Mouse (Mus musculus) layer of hippocampus, adult 2 months (tissue): ENCODE measurements around the gene Prss38. TPM values are rescaled to one million over a fixed set of nuclear protein-coding genes. Genes with fewer than 3 reads are reported as not detected.
"Not testable (repeated sequence)": the region's sequence is repeated elsewhere in the genome, so short reads cannot be mapped to it uniquely, and the experiment has no call there.

ENCODE experiments used
- DNase-seq, 2 experiments: peaks; one replicate each; pipeline ENCODE4 v3.0.0; 2022; ENCODE audit warnings: low spot score in 2 of 2
- H3K27ac ChIP-seq: fragments of 200-600 bp; 2 replicates; pipeline ENCODE4 v1.8.1; 2022
- H3K4me3 ChIP-seq: fragments of 200-600 bp; 2 replicates; pipeline ENCODE4 v1.8.1; 2022; ENCODE audit warnings: mild to moderate bottlenecking
- CTCF ChIP-seq: fragments of 200-600 bp; conservative IDR thresholded peaks from 2 replicates; pipeline ENCODE4 v1.8.1; 2022; ENCODE audit warnings: antibody characterized with exemption, mild to moderate bottlenecking, moderate library complexity
- total RNA-seq, 2 experiments: library from RNA; stranded (reverse); gene quantifications; 2 replicates each; pipeline ENCODE4 v1.2.3; 2021

Prss38 gene
- total RNA-seq, 2 experiments from 2014 or later: not detected

DNA sequence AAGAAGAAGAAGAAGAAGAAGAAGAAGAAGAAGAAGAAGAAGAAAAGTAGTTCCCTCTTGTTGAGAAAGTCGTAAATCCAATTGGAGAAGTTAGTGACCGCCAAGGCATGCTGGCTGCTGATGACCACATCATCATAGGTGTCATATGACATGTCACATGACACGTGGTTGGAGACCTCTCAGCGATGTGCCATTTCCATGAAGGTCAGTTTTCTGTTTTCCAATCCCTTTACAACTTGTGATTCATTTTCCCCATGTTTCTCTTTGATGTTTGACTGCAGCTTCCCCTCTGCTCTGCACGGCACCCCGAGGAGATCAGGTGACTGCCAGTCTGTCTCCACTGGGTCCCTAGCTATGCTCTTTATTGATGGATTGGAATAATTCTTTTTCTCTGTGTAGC, 16.8 kb upstream of the Prss38 start:
- no peak for DNase-seq
- TF ChIP-seq CTCF: no peak
- H3K27ac ChIP-seq: no peak overlapping the region
- no peak overlapping the region for H3K4me3 ChIP-seq

DNA sequence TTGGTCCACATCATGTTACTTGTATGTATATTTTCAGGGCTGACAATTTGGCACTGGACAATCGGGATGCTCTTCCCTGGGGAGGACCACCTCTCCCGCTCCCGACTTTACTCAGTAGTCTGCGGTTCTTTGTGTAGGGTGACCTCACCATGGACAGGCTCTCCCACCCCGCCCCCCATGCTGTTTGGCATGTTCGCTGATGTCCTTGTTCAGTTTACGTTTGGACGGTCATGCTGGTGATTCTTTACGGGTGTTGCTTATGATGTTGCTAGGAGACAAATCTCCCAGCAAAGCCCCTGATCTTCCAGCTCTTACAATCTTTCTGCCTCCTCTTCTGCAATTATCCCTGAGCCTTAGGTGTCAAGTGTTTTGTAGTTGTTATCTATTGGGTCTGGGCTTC, 15.0 kb upstream of the Prss38 start:
- TF ChIP-seq CTCF: no peak
- Histone ChIP-seq H3K27ac (no peak overlapping the region), H3K4me3 (no peak overlapping the region)
- DNase-seq: no peak

DNA sequence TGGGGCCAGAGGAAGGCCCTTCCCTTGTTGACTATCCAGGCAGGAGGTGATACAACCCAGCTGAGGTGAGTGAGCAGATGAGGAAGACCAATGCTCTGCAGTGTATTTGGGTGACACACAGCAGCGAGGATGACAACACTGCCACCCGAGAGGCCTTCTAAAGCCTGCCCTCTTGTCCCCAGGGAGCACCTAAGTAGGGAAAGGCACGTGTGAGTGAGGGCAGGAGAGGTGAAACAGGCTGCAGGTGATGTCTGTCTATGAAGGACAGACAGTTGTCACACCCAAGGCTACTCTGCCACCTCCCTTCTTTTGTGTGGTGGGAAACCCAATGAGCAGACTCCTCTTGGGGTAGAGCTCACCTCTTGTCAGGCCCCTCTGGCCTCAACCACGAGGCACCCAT, 14.2 kb upstream of the Prss38 start:
- no peak for TF ChIP-seq CTCF
- no peak for DNase-seq
- H3K27ac ChIP-seq: no peak overlapping the region
- H3K4me3 ChIP-seq: no peak overlapping the region

DNA sequence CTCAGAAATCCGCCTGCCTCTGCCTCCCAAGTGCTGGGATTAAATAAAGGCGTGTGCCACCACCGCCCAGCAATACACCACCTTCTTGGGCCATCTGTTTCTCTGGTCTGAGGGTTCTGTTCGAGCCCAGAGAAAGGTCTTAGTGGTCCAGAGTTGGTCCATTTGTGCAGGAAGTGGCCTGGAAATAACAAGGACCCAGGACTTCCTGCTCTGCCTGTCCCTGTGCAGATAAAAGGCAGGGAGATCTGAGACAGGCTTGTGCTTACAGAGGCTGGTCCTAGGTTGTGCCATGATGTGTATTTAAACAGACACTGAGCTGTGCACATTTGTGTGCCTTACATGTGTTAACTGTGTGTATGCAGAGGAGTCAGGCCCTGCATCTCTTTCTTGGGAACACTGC, 13.3 kb upstream of the Prss38 start:
- TF ChIP-seq CTCF: no peak
- no peak for DNase-seq
- H3K4me3 ChIP-seq: no peak overlapping the region

DNA sequence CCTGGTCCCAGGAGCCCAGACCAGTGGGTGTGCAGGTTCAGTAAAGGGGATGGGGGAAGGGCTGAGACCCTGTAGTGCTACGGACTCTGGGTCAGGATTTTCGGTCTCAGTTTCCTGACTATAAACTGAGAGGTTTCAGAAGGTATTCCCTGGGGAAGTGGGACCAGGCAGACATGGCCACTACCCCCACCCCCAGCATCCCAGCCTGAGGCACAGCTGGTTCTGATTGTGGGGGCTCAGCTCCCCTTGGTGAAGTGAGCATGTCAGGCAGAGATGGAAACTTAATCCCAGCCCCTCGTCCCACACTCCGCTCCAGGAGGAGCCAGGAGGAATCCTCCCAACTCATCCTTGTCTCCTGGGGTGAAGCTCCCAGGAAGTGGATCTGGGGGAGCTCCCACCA, 12.0 kb upstream of the Prss38 start:
- no peak for DNase-seq
- TF ChIP-seq CTCF: no peak
- Histone ChIP-seq H3K27ac (no peak overlapping the region), H3K4me3 (no peak overlapping the region)

More for the DNA sequence above, 13.3 kb upstream of the Prss38 start:
- no peak overlapping the region for H3K27ac ChIP-seq

DNA sequence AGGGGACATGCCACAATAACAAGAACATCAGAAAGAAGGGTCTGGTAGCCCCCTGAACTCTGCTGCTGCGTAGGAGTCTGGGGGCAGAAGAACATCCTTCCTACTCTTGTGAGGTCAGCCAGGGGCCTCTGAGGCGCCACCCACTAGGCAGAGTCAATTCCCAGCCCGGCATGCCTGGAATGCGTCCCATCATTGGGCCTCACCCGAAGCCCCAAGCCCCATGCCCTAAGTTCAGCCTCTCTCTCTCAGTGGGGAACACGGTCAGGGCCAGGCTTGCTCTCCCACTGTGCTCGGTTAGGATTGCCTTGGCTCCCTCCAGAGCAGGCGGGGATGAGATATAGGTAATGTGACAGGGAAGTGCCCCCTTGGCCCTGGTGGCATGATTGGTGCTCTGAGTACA, 9.7 kb upstream of the Prss38 start:
- DNase-seq: no peak
- no peak for TF ChIP-seq CTCF
- Histone ChIP-seq H3K27ac (no peak overlapping the region), H3K4me3 (no peak overlapping the region)

DNA sequence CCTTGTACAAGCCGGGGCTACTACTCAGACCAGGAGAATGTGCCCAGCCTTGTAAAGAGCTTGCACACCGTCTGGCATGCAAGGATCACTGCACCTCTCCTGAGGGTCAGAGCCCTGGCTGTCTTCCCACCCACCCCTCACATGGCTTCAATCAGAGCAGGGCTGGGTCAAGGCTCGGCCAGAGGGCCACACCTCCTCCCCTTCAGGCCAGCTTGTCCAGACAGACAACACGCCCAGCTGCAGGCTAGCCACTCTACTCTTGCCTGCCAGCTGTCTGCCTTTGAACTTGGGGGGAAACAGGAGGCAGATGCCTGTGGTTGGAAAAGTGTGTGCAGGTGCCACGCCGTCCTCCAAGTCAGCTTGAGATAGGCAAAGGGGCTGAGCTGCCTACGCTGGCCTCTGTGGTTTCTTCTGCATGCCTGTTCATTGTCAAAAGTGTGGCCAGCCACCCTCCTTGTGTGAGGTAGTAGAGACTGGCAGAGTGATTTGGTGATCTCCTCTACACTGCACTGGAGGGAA, 9.0 kb upstream of the Prss38 start:
- no peak overlapping the region for H3K4me3 ChIP-seq
- no peak overlapping the region for H3K27ac ChIP-seq
- no peak for TF ChIP-seq CTCF
- no peak for DNase-seq

DNA sequence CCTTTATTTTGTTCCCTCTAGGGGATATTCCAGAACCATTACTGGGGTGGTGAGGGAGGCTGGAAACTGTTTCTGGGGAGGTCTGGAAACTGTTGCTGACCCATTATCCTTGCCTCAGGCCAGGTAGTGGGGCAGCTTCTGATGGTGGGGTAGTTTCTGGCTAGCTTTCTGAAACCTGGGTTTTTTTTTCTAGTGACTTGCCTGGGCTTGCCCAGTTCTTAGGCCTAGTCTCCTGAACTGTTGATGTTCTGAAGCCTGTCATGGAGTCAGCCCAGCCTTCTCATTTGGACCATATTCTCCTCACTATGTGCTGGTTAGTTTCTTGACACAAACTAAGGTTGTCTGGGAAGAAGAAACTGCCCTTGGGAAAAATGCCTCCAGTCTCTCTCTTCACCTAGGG, 4.1 kb upstream of the Prss38 start:
- no peak for DNase-seq

DNA sequence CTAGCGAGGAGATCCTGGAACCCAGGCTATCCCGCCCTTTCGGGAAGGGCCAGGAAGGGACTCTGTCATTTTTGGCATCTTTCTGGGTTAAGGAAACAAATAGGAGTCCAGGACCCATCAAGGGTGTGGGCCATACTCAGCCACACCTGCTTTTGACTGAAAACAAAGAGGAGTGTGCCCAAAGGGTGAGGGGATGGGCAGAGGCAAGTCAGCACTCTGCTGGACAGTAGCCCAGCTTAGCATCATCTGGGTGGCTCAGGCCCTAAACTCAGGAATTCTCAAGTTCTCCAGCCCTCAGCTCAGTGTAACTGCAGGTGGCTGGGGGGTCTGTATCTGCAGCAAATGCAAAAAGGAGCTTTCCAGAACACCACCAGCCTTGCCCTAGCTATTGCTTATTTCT, 2.5 kb upstream of the Prss38 start:
- no peak overlapping the region for H3K4me3 ChIP-seq
- no peak overlapping the region for H3K27ac ChIP-seq
- TF ChIP-seq CTCF: no peak
- DNase-seq: no peak

More for the DNA sequence above, 4.1 kb upstream of the Prss38 start:
- H3K27ac ChIP-seq: no peak overlapping the region
- H3K4me3 ChIP-seq: no peak overlapping the region
- TF ChIP-seq CTCF: no peak

DNA sequence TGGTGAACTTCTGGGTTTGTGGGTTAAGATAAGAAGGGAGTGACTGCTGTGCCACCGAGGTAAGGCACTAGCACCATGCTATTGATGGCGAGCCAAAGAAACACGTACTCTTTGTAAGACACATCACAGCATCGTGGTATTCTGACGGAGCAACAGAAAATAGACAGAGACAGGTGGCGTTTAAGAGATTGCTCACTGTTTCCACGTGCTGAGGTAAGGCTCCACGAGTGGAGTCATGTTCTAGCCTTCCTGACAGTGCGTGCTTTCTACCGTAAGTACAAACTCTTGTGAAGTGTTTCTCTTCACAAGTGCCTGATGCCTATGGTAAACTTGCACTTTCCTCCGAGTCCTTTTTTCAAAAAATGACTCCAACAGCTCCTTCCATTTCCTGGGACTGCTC, 5.6 kb downstream of the Prss38 start:
- DNase-seq: no peak
- no peak overlapping the region for H3K27ac ChIP-seq
- H3K4me3 ChIP-seq: no peak overlapping the region
- no peak for TF ChIP-seq CTCF

DNA sequence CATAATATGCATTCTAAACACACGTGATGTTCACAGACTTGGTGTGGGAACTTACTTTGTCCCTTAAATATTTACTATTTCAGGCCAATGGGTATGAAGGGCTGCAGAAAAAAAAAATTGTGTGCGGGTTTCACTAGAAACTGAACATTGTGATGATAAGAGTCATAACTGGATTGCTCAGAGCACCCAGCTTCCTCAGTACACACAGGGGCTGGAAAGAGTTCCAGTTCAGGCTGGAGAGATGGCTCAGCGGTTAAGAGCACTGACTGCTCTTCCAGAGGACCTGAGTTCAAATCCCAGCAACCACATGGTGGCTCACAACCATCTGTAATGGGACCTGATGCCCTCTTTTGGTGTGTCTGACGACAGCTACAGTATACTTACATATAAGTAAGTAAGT, 7.5 kb downstream of the Prss38 start:
- not testable (repeated sequence) for H3K4me3 ChIP-seq, DNase-seq

DNA sequence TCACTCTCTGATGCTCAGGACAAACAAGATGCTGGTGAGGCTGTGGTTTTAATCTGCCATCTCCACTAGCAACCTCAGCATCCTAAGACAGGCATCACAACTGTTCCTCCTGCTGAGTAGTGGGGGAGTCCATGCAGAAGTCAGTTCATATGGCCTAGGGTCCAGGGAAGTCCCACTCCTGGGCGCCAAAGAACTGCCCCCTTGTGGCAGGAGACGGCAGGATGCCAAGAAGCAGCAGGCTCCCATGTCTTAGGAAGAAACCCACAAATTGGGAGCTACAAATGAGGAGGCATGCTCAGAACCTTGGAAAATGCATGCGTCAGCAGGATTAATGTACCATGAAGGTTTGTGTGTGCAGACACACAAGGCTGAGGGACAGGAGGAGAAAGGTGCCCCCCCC, 8.8 kb downstream of the Prss38 start:
- peak; percentile 62 for TF ChIP-seq CTCF
- Histone ChIP-seq H3K27ac (no peak overlapping the region), H3K4me3 (no peak overlapping the region)
- no peak for DNase-seq

More for the DNA sequence above, 7.5 kb downstream of the Prss38 start:
- H3K27ac ChIP-seq: not testable (repeated sequence)

DNA sequence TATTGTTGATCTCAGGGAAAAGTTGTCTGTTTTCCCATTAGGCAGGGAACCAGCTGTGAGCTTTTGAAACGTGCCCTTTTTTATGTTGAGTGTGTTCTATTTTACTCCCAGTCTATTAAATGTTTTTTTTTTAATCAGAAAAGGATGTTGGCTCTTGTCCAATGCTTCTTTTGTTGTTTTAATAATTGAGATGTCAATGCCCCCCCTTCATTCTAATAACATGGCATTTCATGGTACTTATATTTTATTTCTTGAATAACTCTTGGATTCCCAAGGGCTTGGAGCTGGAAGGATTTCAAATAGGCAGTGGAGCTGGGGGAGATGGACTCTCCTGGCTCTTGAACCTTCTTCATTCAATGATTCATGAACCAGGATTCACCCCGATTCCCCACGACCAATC, 9.4 kb downstream of the Prss38 start:
- H3K27ac ChIP-seq: no peak overlapping the region

DNA sequence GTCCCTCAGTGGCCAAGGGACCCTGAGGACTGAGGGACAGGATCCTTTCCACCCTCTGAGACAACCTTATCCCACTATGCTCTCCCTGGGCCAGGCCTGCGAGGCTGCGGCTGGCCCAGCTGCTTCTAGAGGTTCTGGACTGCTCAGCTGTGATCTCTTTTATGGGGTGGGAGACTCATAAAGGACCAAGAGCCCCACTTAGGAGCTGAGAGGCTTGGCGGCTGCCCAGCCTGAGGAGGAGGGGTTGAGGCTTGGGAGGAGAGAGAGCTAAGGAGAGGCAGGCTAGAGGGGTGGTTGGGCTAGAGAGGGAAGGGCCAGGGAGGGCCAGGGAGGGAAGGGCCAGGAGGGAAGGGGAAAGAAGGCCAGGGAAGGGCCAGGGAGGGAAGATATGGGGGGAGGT, 11.0 kb downstream of the Prss38 start:
- no peak overlapping the region for H3K27ac ChIP-seq
- H3K4me3 ChIP-seq: no peak overlapping the region
- DNase-seq: no peak
- TF ChIP-seq CTCF: no peak

More for the DNA sequence above, 9.4 kb downstream of the Prss38 start:
- no peak for DNase-seq
- TF ChIP-seq CTCF: no peak
- H3K4me3 ChIP-seq: no peak overlapping the region

DNA sequence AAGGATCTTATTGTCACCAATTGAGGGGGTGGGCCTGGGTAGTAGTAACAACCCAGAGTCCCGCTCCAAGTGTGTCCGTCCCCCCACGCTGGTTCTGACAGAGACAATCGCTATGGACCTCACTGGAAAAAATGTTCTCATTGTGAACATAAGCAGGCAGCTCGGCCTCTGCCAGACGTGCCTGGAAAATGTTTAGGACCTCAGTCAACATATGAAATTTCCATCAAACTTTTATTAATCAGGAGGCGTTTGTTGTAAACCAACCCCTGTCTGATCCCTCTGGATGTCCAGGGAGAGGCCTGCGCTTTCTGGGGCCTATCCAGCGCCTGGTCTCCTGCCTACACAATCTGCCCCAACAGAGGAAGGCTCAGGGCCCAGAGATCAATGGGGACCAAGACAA, 11.4 kb downstream of the Prss38 start:
- no peak for DNase-seq
- H3K27ac ChIP-seq: no peak overlapping the region
- no peak for TF ChIP-seq CTCF
- H3K4me3 ChIP-seq: no peak overlapping the region
